Mouse (Mus musculus) MEL-GATA-1-ER (cell line): ENCODE data around the gene Tirap.

Source experiments
- DNase-seq: peaks from one replicate; pipeline ENCODE4 v3.0.0-alpha.2; 2012; ENCODE audit warnings: low read depth; ENCODE audit errors: extremely low read depth

Gene Tirap

GRCm38 (mm10) chr9:35199772-35200471 is at the start of gene Tirap, which contains the start of gene Srpr:
TSS of gene Tirap (minus strand) at chr9:35200291.
TSS of gene Srpr (plus strand) at chr9:35200175.
- DNase-seq, result peak; percentile 47

- no peak for DNase-seq
Observed at GRCm38 (mm10) chr9:35249476-35249875, 49.4 kb upstream of the Tirap start.

GRCm38 (mm10) chr9:35247405-35247804 is 47.3 kb upstream of the Tirap start:
- DNase-seq, result no peak

DNA sequence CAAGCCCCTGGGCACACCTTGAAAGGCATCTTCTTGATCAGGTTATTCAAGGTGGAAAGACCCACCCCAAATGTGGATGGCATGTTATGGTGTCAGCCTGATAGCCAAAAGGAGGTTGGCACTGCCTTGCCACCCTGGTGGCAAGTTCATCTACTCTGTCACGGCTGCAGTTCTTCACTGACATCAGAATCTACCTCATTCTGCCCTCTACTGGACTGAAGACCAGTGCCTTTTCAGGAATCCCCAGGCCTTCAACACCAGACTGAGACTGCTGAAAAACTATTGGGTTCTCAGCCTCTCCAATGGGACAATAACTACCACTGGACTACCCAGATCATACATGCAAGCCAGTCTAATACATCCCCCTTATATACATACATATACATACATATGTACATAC is 39.6 kb upstream of the Tirap start:
- no peak for DNase-seq

DNA sequence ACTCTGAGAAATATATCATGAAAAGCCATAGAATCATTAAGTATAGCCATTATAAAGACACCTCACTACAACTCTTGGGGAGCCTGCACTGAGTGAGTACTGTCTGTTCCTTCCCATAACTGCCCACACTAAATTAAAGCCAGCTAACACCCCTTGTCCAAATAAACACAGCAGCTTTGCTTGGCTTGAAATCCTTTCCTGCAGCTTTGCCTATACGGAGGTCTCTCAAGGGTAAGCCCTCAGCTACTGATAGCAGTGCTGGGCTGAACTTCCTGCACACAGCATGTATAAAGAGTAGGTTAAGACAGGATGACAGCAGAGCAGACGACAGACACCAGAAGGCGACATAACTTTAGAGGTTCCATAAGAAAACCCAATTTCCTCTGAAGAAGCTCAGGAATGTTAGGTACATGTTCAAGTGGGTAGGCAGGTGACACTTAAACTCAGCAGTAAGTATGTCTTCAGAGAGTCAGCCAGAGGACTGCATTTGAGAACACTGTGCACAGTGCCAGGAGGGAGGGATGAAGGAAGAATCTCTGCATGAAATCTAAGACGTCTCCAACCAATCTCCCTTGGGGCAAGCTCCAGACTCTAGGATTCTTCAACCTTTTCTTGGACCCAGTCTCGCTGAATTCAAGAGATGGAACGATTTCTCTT is 39.0 kb upstream of the Tirap start:
- no peak for DNase-seq

DNA sequence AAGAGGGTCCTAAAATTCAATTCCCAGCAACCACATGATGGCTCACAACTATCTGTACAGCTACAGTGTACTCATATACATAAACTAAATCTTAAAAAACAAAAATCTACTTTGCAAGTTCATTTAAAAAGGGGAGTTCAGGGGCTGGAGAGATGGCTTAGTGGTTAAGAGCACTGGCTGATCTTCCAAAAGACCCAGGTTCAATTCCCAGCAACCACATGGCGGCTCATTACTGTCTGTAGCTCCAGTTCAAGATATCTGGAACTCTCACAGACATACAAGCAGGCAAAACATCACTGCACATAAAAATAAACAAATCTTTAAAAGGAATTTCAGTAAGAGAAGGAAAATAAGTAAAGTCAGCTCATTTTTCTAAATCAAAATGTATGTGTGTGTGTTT is 38.3 kb upstream of the Tirap start:
- no peak for DNase-seq

- no peak for DNase-seq
Observed at GRCm38 (mm10) chr9:35235996-35236395, 35.9 kb upstream of the Tirap start.

DNA sequence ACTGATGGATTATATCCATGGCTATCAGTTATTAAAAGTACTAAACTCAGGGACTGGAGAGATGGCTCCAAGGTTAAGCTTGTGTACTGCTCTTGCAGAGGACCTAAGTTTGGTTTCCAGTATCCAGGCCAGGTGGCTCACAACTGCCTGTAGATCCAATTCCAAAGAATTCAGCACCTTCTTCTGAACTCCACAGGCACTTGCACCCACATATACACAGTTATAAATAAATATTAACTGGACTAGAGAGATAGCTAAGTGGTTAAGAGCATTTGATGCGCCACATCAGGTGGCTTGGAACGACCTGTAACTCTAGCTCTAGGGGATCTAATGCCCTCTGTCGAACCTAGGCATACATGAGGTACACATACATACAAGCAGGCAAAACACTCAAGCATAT is 28.6 kb upstream of the Tirap start:
- DNase-seq, result no peak

- DNase-seq, result no peak
Observed at GRCm38 (mm10) chr9:35223466-35223865, 23.4 kb upstream of the Tirap start.

GRCm38 (mm10) chr9:35217963-35218362 is 17.9 kb upstream of the Tirap start:
- no peak for DNase-seq

GRCm38 (mm10) chr9:35211573-35212511 is 11.8 kb upstream of the Tirap start:
- peak; percentile 25 for DNase-seq

- peak; percentile 97 for DNase-seq
Observed at GRCm38 (mm10) chr9:35210542-35211474, 10.7 kb upstream of the Tirap start, which contains the start of gene Foxred1. TSS of gene Foxred1 (minus strand) at chr9:35211055.

- DNase-seq, result no peak
Observed at GRCm38 (mm10) chr9:35204421-35204820, 4.3 kb upstream of the Tirap start.

DNA sequence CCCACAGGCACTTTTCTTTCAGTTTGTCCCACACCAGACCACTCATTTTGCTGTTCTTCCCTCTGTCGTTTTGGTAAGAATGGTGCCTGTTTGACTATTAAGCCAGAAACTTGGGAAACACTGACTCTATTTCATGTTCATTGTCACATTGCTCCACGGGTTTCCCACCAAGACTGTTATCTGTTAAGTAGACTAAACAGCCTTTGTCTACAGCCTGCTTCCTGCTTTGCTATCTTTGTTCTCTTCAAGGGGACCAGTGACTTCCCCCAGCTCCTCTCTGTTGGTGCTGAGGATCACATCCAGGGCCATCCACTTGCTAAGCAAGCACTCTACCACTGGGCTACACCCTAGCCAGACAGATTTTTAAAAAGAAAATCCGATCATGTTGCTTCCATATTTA is 3.4 kb upstream of the Tirap start:
- DNase-seq, result peak; percentile 84

- DNase-seq, result no peak
Observed at GRCm38 (mm10) chr9:35200529-35201060, 504 bp upstream of the Tirap start.

DNA sequence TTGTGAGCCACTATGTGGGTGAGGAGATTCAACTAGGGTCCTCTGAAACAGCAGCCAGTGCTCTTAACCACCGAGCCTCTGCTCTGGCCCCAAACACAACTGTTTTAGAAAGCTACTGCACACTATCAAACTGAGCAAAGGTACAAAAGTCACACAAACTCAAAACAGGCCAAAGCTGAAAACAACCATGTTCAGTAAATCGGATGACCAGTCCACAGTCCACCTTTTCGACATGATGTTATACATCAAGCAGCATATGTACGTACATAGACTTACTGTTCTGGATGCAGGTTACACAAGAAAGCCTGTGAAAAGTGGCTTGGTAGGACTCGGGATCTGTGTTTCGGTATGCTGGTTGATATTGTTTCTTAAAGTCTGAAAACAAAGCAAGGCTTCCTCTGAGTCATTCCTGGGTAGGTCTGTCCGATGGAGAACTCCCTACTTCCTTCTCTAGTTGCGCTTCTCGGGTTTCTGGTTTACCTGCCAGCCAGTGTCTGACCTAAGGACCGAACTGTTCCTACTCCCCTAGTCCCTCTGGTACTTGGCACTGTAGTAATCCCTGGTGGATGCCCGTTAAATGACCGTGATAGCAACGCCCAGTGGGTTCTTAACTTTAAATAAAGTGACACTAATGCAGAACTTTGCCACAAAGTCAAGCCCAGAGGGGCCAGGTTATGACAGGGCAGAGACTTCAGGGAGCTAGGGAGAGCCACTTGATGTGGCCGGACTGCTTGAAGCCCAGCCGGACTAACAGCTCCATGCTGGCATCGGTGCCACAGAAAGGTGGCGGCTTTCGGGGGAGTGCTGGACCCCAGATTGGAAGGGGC is 933 bp downstream of the Tirap start:
- DNase-seq, result no peak

DNA sequence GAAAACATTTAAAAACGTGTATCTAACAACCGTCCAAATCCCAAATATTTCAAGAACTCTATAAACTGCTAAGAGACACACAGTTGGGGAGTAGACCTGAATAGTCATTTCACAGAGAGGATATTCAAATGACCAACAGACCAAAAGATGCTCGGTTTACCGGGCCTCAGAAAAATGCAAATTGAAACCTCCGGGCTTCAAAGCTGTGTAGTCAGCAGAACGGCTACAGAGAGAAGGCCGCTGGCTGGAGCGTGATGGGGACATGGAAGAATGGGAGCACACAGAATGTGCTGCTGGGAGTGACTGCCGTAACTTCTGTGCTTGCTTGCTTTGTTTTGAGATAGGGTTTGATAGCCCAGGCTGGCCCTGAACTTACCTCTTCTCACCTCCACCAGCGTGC is 1.7 kb downstream of the Tirap start:
- DNase-seq, result no peak

DNA sequence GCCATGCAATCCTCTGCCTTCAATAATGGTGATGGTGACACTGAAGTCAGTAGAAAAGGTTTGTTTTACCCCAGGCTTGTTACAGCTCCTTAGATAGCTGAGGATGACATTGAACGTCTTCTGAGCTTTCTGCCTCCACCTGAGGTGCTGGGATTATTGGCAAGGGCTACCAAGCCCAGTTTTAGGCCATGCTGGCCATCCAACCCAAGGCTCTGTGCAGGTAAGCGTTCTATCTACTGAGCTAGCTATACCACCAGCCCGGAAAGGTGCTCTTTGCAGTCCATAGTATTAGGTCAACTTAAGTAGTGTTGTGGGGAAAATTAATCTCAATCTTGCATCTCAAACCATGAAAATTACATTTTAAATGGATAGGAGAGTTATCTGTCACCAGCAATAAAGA is 2.5 kb downstream of the Tirap start:
- no peak for DNase-seq

DNA sequence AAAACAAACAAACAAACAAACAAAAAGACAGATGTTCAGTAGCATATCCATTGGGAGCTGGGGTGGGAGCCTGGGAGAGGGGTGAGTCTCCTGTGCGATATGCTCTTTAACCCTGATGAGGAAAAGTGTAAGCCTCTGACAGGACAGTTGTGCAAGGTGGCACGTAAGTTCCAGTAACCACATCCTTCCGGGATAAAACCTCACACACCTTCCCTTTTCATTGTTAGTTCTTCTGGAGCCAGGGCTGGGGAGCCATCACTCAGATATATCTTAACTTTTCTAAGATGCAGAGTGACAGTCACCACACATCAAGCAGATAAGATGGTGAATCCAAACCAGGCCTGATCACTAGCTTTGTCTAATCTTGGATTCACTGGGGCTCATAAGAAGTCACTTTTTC is 6.0 kb downstream of the Tirap start:
- no peak for DNase-seq
